8 mouse cellular contexts compared by ENCODE assay signal in the genomic region with DNA sequence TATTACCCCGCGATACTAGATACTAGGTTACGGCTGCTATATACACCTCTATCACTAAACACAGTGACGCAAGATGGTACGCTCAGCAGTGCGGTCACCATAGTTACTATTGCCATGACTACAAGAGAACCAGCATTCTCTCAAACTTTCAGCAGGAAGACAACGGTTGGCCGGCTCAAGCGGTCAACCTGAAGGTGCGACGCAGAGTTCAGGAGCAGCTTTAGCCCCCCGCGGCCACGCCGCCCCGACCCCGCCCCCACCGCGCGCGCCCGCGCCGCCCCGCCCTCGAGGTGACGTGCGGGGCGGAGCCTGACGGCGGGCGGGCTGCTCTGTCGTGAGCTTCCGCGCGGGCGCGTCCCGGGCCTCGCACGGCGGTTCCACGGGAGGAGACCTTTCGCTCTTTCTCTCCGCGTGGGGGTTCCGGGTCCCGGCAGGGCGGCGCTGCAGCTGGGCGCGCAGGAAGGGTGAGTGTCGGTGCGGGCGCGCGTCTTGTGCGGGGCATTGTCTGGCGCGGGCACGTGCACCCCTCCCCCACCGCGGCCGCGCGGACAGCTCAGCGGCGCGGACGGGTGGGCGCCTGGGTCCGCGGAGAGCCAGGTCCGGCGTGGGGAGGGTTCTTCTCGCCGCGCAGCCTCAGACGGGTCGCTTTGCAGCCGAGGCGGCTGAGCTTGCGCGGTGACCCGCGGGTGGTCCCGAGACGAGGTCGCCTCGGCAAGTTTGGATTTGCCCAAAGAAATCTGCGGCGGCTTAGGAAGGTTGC. TPM values are rescaled to one million over a fixed set of nuclear protein-coding genes. Genes with fewer than 3 reads are reported as not detected.
DNase-seq lines count a peak whose midpoint lies in the region; ATAC-seq and TF ChIP-seq lines count a peak whose summit lies in the region.

Gene Yeats2 (plus strand): TSS at position 292 of the 760 bp plus-strand sequence.

- peak within 1 kb of the TSS; percentile 97 for H3K4me3 ChIP-seq in G1E (ENCODE audit: low read depth, low read length)
- H3K4me3 ChIP-seq in forebrain, postnatal 0 days (ENCODE audit: low read depth, low read length) = peak within 1 kb of the TSS; percentile 84
- peak within 1 kb of the TSS; percentile 69 for H3K4me3 ChIP-seq in lung, embryonic 15.5 days

- WGBS in forebrain, postnatal 0 days = 6% methylated on average over 82 of the region's 92 CpGs
- WGBS in lung, embryonic 15.5 days = under 1% methylated on average over 90 of the region's 92 CpGs

- peak; percentile 54 for ATAC-seq in G1E (ENCODE audit: extremely low read depth, insufficient number of reproducible peaks, low FRiP score, poor library complexity, severe bottlenecking)
- ATAC-seq in forebrain, postnatal 0 days = peak; percentile 96
- ATAC-seq in lung, embryonic 15.5 days (ENCODE audit: borderline replicate concordance, extremely low read depth, low FRiP score, low TSS enrichment) = peak; percentile 94

- no peak for TF ChIP-seq CTCF in G1E (IDR thresholded peaks at IDR 0.05; ENCODE audit: low read depth, low read length)
- TF ChIP-seq CTCF in forebrain, postnatal 0 days (IDR thresholded peaks at IDR 0.05; ENCODE audit: low read depth) = peak; percentile 48

- H3K9me3 ChIP-seq in G1E (replicated peaks) = no peaks in the 10 kb centered on the region
- no peaks in the 10 kb centered on the region for H3K9me3 ChIP-seq in forebrain, postnatal 0 days (ENCODE audit: low read length)
- no peaks in the 10 kb centered on the region for H3K9me3 ChIP-seq in lung, embryonic 15.5 days

- H3K9ac ChIP-seq in forebrain, postnatal 0 days = peak within 1 kb of the TSS; percentile 92
- H3K9ac ChIP-seq in lung, embryonic 15.5 days = peak within 1 kb of the TSS; percentile 62

- peak; percentile 83 for DNase-seq in G1E (ENCODE audit: low spot score)
- DNase-seq in cerebellum, adult 18-20 months = peak; percentile 75 to 89
- peak; percentile 89 for DNase-seq in forebrain, postnatal 0 days
- peak; percentile 83 for DNase-seq in heart, postnatal 4 days
- peak; percentile 71 to 79 for DNase-seq in layer of hippocampus, adult 8-10 months (ENCODE audit: low spot score in 2 of 2)
- peak; percentile 59 for DNase-seq in ovary, adult 18-20 months (ENCODE audit: low spot score)
- DNase-seq in thymus, postnatal 0 days (ENCODE audit: low spot score) = peak; percentile 92

- peak within 1 kb of the TSS; percentile 55 for H3K4me2 ChIP-seq in forebrain, postnatal 0 days (ENCODE audit: low read depth)
- H3K4me2 ChIP-seq in lung, embryonic 15.5 days = peak within 1 kb of the TSS; percentile 55

- peaks cover 29% of the 10 kb centered on the region for H3K36me3 ChIP-seq in G1E (replicated peaks)
- no peaks in the 10 kb centered on the region for H3K36me3 ChIP-seq in forebrain, postnatal 0 days (ENCODE audit: insufficient read depth)
- H3K36me3 ChIP-seq in lung, embryonic 15.5 days = peaks cover 7% of the 10 kb centered on the region; the same call in 1 of the 2 replicates

- H3K27ac ChIP-seq in forebrain, postnatal 0 days (ENCODE audit: low read depth, low read length) = peak within 1 kb of the TSS; percentile 97
- peak within 1 kb of the TSS; percentile 83 for H3K27ac ChIP-seq in lung, embryonic 15.5 days

- peaks cover 30% of the 10 kb centered on the region for H3K4me1 ChIP-seq in G1E (ENCODE audit: insufficient read depth, low read depth, low read length)
- 0 out of 2 replicates have a peak, but pooled peaks cover 3% of the 10 kb centered on the region for H3K4me1 ChIP-seq in forebrain, postnatal 0 days (ENCODE audit: insufficient read depth)
- H3K4me1 ChIP-seq in lung, embryonic 15.5 days = peaks cover 16% of the 10 kb centered on the region

- no peaks in the 10 kb centered on the region for H3K27me3 ChIP-seq in G1E (ENCODE audit: insufficient read depth, low read length)
- H3K27me3 ChIP-seq in forebrain, postnatal 0 days (ENCODE audit: insufficient read depth, low read length) = no peaks in the 10 kb centered on the region
- no peaks in the 10 kb centered on the region for H3K27me3 ChIP-seq in lung, embryonic 15.5 days

RNA-seq across cellular contexts. Expression of gene Yeats2, which starts in this region (rescaled TPM):
- total RNA-seq in G1E (2014; fragmentation: Nextera tagmentation) (49.0 and 54.5 TPM in 2 replicates), G1E (2017) (23.6 and 24.3 TPM in 2 replicates)
- polyA plus RNA-seq in G1E (2012) = 38.4 and 46.1 TPM in 2 replicates
- total RNA-seq in forebrain, postnatal 0 days (2014; rRNA removed) = 36.0 and 43.9 TPM in 2 replicates
- 5.6 and 10.1 TPM in 2 replicates for polyA plus RNA-seq in forebrain, postnatal 0 days (2015; fragmentation: Nextera tagmentation; extraction: Ambion mirVana)
- 10 to 100 TPM; 36.0 to 36.2 TPM for total RNA-seq in heart, postnatal 4 days (2021)
- total RNA-seq in layer of hippocampus, adult 8-10 months (2022) = 10 to 100 TPM; 32.7 to 58.6 (median 42.8) TPM
- 32.8 and 35.9 TPM in 2 replicates for polyA plus RNA-seq in lung, embryonic 15.5 days (2015; fragmentation: Nextera tagmentation; extraction: Ambion mirVana)
- polyA plus RNA-seq in thymus, postnatal 0 days (2015; fragmentation: Nextera tagmentation; extraction: Ambion mirVana) = 8.9 and 9.9 TPM in 2 replicates

Comparison
In these comparisons a context has a peak if more than half of its experiments do, and no peak if none do; other contexts are left out.
1. Peak in every context shown above with its lines: DNase-seq, ATAC-seq, H3K4me3 ChIP-seq and H3K27ac ChIP-seq.